21 mouse cellular contexts compared by ENCODE assay signal in the genomic region with DNA sequence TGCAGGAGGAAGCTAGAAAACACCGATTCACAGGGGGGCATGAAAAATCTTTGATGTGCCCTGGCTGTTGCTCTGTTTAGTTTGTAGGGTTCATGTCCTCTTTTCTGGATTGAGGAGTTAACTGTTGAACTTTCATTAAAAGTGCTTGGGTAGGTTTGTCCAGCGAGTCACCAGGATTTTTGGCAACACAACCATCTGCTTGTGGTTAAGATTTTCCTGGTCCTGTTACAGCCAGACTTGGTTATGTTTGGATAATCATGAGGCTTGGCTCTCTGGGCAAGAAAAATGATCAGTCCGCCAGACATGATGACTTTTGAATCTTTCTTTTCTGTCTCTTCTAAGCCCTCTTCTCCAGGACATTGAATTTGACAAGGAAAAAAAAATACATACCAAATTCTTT.
DNase-seq lines count a peak whose midpoint lies in the region; ATAC-seq and TF ChIP-seq lines count a peak whose summit lies in the region.
"Had no signal": no experiment of that assay in that cellular context is flagged by ENCODE, and none has a peak within 500 bp of the region (broad histone marks: within the 10 kb centered on the region; RNA-seq: fewer than 3 reads in every experiment).

No protein-coding gene starts in this region.

- H3K9me3 ChIP-seq in midbrain, embryonic 16.5 days (replicated peaks; ENCODE audit: control insufficient read depth, low read length, poor library complexity, severe bottlenecking): no peaks in the 10 kb centered on the region
- H3K9me3 ChIP-seq: embryonic facial prominence, embryonic 12.5 days; forebrain, embryonic 10.5 days; heart, embryonic 12.5 days; hindbrain, embryonic 15.5 days had no signal

- H3ac ChIP-seq in myocyte (ENCODE audit: control insufficient read depth, insufficient read length): no peak overlapping the region

- peak; percentile 13 for DNase-seq in gastrocnemius, adult 18-20 months (ENCODE audit: low spot score)
- no peak for DNase-seq in gastrocnemius, postnatal 36 days
- DNase-seq in lung, postnatal 10 days: peak; percentile 26
- no peak for DNase-seq in lung, adult 2 months
- peak; percentile 29 for DNase-seq in adipocyte (ENCODE audit: low spot score)
- DNase-seq in retina, embryonic 14.5 days (ENCODE audit: low spot score): no peak
- DNase-seq: adrenal gland, adult 2 months; adrenal gland, postnatal 25 days; cerebellum, adult 18-20 months; cerebellum, adult 9-11 months; gastrocnemius, postnatal 10 days; heart, postnatal 36 days had no signal

- no peaks in the 10 kb centered on the region for H3K79me2 ChIP-seq in myocyte (ENCODE audit: control insufficient read depth, insufficient read depth)

- H3K9ac ChIP-seq in midbrain, embryonic 16.5 days (ENCODE audit: low read depth, low read length): no peak overlapping the region
- H3K9ac ChIP-seq: embryonic facial prominence, embryonic 12.5 days; heart, embryonic 12.5 days; hindbrain, embryonic 15.5 days had no signal

- no peak for TF ChIP-seq CTCF in lung, adult 2 months (IDR thresholded peaks at IDR 0.05; ENCODE audit: insufficient read depth, low read length)

- no peak for TF ChIP-seq POLR2A in lung, adult 2 months (IDR thresholded peaks at IDR 0.05; ENCODE audit: borderline replicate concordance, extremely low read depth, low read depth, low read length)
- TF ChIP-seq POLR2A in myocyte (IDR thresholded peaks at IDR 0.05; ENCODE audit: insufficient read length, low read depth): no peak

- H3K36me3 ChIP-seq in myocyte (ENCODE audit: control insufficient read depth, insufficient read depth): no peaks in the 10 kb centered on the region
- no peaks in the 10 kb centered on the region for H3K36me3 ChIP-seq in midbrain, embryonic 16.5 days (ENCODE audit: control insufficient read depth, insufficient read depth, low read length)
- H3K36me3 ChIP-seq: embryonic facial prominence, embryonic 12.5 days; forebrain, embryonic 10.5 days; heart, embryonic 12.5 days; hindbrain, embryonic 15.5 days had no signal

- no peaks in the 10 kb centered on the region for H3K27me3 ChIP-seq in myocyte (ENCODE audit: control insufficient read depth, insufficient read depth, insufficient read length)
- no peaks in the 10 kb centered on the region for H3K27me3 ChIP-seq in midbrain, embryonic 16.5 days (ENCODE audit: control insufficient read depth, insufficient read depth, low read depth, low read length)
- H3K27me3 ChIP-seq: embryonic facial prominence, embryonic 12.5 days; heart, embryonic 12.5 days; hindbrain, embryonic 15.5 days had no signal

- WGBS in lung, adult 2 months: 45% methylated on average over 3 of the region's 3 CpGs
- 75% methylated on average over 3 of the region's 3 CpGs for WGBS in midbrain, embryonic 16.5 days

- no peak overlapping the region for H3K27ac ChIP-seq in midbrain, embryonic 16.5 days (ENCODE audit: low read length)
- H3K27ac ChIP-seq: embryonic facial prominence, embryonic 12.5 days; forebrain, embryonic 10.5 days; hindbrain, embryonic 15.5 days had no signal

- H3K4me1 ChIP-seq in lung, adult 2 months (ENCODE audit: control insufficient read depth, insufficient read depth, low read length): peaks cover 7% of the 10 kb centered on the region
- no peaks in the 10 kb centered on the region for H3K4me1 ChIP-seq in midbrain, embryonic 16.5 days (ENCODE audit: control insufficient read depth, insufficient read depth, low read length)
- H3K4me1 ChIP-seq: hindbrain, embryonic 15.5 days had no signal

- H3K4me2 ChIP-seq in myocyte (ENCODE audit: low read depth): peak overlapping the region; percentile 26
- no peak overlapping the region for H3K4me2 ChIP-seq in midbrain, embryonic 16.5 days (ENCODE audit: low read length)
- H3K4me2 ChIP-seq: embryonic facial prominence, embryonic 12.5 days; heart, embryonic 12.5 days; hindbrain, embryonic 15.5 days had no signal

- no peak for ATAC-seq in midbrain, embryonic 16.5 days
- ATAC-seq: activated CD4-positive, CD25-positive, alpha-beta regulatory T cell, adult 4 months; forebrain, embryonic 14.5 days; intestine, postnatal 0 days had no signal

- intact Hi-C loops in gastrocnemius, postnatal 36 days (cut with DNase I): no loop called here

- H3K4me3 ChIP-seq in lung, adult 2 months (replicated peaks; ENCODE audit: extremely low read depth, low read depth, low read length): no peak overlapping the region
- H3K4me3 ChIP-seq in myocyte: no peak overlapping the region
- no peak overlapping the region for H3K4me3 ChIP-seq in midbrain, embryonic 16.5 days (ENCODE audit: low read depth, low read length)
- H3K4me3 ChIP-seq: embryonic facial prominence, embryonic 12.5 days; forebrain, embryonic 10.5 days; heart, embryonic 12.5 days; hindbrain, embryonic 15.5 days had no signal

TF ChIP-seq in myocyte, 11 proteins besides CTCF, POLR2A, EP300 and RAD21:
- TF ChIP-seq E2F4 (IDR thresholded peaks at IDR 0.05; ENCODE audit: insufficient read depth): no peak
- TF ChIP-seq REST (IDR thresholded peaks at IDR 0.05; ENCODE audit: insufficient read depth, insufficient read length): no peak
- no peak for TF ChIP-seq SRF (IDR thresholded peaks at IDR 0.05; ENCODE audit: control insufficient read depth, insufficient read length, low read depth)
- no peak for TF ChIP-seq MAX (IDR thresholded peaks at IDR 0.05; ENCODE audit: low read depth)
- TF ChIP-seq MYOG (IDR thresholded peaks at IDR 0.05; ENCODE audit: control insufficient read depth in 1 of 3, insufficient read depth in 1 of 3, insufficient read length in 2 of 3, low read depth in 2 of 3): no peak
- TF ChIP-seq CEBPB (IDR thresholded peaks at IDR 0.05; ENCODE audit: insufficient read depth, poor library complexity, severe bottlenecking): no peak
- no peak for TF ChIP-seq TCF3 (IDR thresholded peaks at IDR 0.05; ENCODE audit: insufficient read length, low read depth)
- TF ChIP-seq POLR2AphosphoS2 (IDR thresholded peaks at IDR 0.05; ENCODE audit: insufficient read length, low read depth): no peak

Comparison
In these comparisons a context has a peak if more than half of its experiments do, and no peak if none do; other contexts are left out.
1. DNase-seq: peak in gastrocnemius, adult 18-20 months (single experiment), lung, postnatal 10 days (single experiment) and adipocyte (single experiment); none in gastrocnemius, postnatal 36 days (0 of 2), lung, adult 2 months (single experiment) and retina, embryonic 14.5 days (single experiment).